Mouse (Mus musculus): ENCODE data around the gene Cbr4. TPM values are rescaled to one million over a fixed set of nuclear protein-coding genes. Genes with fewer than 3 reads are reported as not detected.

Gene Cbr4
- total RNA-seq, 2 experiments from 2014 or later = 31.4 to 54.0 TPM

DNA sequence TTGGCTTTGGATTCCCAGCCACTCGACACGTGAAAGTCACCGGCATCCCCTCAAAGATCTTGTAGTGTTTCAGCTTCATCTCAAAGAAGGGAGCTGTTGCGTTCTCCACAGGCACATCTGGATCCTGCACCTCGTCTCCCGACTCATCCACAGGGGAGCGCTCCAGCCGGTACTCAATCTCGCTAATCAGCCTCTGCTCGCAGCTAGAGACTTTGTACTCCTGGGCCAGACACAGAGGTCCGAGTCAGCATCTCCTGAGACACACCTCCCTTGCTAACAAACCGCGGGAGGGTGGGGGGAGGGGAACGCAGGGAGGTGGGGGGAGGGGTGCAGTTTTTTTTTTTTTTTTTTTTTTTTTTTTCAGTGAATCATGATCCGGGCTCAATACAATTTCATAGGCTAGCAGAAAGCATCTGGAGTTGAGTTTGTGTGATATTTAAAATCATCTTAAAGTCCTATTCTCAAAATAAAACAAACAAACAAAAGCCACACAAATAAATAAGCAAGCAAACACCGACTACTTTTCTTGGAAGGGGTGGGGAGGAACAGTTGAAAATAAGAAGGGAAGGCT, 45.9 kb downstream of the Cbr4 start:
- no peak for ATAC-seq (replicated peaks; ENCODE audit: low FRiP score, low TSS enrichment, poor library complexity, severe bottlenecking)

DNA sequence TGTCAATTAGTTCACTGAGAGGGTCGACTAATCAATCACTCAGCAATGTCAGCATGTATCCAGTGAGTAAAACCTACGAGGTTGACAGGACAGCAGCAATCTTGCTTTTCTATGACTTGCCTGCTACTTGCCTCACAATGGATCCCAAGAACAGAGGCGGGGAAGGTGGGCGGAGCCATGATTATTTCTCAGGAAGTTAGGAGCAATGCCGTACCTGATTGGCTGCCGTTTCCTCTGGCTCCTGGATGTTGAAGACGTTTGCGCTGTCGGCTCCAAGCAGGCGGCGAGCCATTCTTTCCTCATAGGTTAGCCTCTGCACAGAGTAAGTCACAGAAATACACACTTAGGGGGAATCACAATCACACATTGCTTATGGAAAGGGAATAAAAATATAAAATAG, 47.9 kb downstream of the Cbr4 start:
- no peak for ATAC-seq (replicated peaks; ENCODE audit: low FRiP score, low TSS enrichment, poor library complexity, severe bottlenecking)

DNA sequence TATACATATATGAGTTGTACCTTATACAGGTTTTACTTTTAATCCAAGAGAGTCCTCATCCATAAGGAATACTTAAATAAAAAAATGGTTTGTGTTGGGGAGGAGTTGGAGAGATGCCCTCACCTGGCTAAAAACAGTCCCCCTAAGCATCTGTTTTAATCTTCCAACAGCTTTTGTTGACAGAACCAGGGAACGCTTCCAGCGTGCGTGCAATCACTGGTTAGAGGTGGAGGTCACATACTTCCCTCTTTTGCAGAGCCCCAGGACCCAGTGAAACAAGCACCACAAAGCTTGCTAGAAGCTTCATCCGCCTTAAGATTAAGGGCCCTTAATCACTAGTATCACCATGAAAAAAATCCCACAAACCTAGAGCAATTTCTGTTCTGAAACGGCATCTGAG, 49.9 kb downstream of the Cbr4 start:
- ATAC-seq (replicated peaks; ENCODE audit: low FRiP score, low TSS enrichment, poor library complexity, severe bottlenecking) = no peak

DNA sequence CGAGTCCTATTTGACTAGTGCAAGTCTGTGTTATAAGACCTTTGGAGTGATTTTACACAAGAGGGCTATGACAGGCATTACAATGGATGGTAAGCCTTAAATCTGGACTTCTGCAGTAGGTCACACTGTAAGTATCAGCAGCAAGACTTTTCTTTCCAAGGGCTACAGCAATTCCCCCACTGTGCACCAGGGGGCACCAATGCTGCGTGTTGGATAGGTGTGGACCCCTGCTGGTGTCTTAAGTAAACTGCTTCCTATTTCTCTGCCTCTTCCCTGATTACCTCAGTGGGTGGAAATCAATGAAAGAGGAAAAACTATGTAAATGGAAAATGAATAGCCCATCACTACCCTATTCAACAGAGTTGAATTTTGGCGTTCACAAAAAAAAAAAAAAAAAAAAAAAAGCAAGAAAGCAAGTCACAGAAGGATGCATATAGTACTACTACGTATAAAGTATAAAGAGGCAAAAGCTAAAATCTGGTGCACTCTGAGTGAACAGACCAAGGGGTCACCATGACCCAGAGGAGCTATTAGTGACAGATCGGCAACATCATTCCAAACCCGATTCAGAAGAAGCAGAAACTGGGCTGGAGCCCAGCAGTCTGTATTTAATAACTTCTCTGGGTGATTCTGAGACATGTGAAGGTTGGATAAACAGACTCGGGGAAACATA, 52.4 kb downstream of the Cbr4 start:
- ATAC-seq (replicated peaks; ENCODE audit: low FRiP score, low TSS enrichment, poor library complexity, severe bottlenecking) = peak; percentile 100

DNA sequence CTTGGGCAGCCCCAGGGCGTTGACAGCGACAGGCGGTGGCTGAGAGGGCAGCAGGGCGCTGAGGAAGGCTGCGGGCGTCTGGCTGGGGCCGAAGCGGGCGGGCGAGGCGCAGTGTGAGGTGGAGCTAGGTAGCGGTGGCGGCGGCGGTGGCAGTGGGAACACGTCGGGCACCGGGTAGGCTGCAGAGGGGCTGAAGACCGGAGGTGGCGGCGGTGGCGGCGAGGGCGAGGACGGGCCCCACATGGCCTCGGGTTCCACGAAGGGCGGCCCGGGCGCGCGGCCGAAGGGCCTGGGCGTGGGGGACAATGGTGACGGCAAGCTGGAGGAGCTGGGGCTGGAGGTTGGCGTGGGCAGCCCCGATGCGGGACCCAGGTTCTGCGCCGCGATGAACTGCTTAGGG, 62.1 kb downstream of the Cbr4 start:
- ATAC-seq (replicated peaks; ENCODE audit: low FRiP score, low TSS enrichment, poor library complexity, severe bottlenecking) = no peak

DNA sequence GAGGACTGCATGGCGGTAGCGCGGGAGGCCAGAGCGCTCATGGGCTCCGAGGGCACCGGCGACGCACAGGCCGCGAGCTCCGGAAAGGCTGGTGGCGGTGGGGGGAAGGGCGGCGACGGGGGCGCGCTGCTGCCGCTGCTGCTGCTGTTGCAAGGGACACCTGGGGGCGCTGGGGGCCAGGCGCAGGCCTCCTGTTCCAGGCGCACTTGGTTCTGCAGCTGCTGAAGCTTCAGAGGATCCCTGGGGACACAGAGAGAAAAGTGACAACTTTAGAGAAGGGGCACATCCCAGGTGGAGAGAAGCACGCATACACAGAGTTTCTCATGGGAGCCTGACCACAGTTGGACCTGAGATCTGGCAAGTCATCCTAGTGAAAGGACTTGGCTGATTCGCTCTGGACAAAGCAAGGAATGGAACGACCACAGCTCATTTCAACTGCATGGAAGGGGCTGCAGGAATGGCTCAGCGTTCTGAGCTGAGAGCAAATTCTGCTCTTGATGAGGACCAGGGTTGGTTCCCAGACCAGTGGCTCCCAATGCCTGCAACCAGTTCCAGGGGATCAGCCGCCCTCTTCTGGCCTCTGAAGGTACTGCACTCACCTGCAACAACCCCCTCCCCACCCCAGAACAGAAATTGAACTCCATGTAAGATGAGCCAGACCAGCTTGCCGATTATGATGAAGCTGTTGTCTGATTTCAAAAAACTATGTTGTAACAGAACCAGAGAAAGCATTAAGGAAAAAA, 62.6 kb downstream of the Cbr4 start:
- ATAC-seq (replicated peaks; ENCODE audit: low FRiP score, low TSS enrichment, poor library complexity, severe bottlenecking) = no peak

DNA sequence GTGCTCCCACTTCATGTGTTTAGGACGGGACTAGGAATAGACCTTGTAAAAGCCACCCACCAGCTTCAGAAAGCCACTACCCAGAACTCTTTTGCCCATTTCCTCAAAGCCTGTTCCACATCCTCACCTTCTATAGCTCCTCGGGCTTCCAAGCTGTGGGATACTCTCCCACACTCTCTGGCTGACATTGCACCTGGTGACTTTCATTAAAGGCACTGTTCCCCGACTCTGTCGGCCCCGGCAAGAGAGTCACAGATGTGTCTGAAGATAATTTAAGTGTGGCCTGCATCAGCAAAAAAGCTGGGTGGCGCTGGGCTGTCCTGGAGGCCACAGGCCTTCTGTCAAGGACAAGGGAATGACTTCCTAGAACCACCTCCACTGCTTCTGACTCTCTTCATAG, 64.7 kb downstream of the Cbr4 start:
- no peak for ATAC-seq (replicated peaks; ENCODE audit: low FRiP score, low TSS enrichment, poor library complexity, severe bottlenecking)

DNA sequence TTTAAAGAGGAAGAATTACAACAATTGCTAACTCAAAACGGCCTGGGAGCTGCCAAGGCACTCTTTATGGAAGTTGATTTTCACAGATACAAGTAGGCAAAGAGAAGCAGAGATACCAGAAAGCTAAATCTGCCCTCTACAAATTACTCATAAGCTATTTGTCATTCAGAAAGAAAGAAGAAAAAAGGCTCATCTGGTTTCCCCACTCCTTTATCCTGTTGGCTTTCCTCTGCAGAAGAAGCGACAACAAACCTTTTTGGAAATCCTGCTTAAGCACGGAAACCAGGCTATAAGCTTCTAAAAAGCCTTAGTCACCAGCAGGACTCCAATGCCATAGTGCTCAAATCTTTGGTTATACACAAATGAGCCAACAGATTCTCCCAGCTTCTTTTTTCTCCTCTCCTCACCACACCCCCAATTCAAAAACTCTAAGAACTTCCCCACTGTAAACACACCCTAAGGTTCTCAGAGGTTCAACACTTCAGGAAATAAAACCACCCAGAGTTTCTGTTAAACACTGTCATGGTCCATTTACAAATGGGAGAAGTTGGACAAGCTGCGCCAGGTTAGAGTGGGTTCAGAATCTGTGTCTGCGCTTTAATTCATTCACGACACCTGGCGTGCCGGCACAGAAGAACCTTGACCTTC, 65.3 kb downstream of the Cbr4 start:
- no peak for ATAC-seq (replicated peaks; ENCODE audit: low FRiP score, low TSS enrichment, poor library complexity, severe bottlenecking)

DNA sequence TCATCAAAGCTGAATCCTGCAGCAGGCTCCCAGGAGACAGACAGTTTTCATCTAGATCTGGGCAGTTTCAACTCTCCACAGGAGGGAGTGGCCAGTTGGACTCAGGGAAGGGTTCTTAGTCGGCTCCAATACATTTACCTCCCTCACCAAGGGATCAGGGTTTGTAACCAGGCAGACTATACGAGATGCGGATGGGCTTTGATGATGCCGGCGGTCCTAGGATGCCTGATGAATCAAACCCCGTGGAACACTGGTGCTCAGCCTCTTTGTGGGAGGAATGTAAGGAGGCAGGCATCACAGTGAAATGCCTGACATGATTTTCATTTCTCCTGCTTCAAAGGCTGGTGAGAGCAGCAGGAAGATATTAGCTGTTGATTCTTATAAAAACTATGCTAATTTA, 67.8 kb downstream of the Cbr4 start:
- ATAC-seq (replicated peaks; ENCODE audit: low FRiP score, low TSS enrichment, poor library complexity, severe bottlenecking) = no peak

DNA sequence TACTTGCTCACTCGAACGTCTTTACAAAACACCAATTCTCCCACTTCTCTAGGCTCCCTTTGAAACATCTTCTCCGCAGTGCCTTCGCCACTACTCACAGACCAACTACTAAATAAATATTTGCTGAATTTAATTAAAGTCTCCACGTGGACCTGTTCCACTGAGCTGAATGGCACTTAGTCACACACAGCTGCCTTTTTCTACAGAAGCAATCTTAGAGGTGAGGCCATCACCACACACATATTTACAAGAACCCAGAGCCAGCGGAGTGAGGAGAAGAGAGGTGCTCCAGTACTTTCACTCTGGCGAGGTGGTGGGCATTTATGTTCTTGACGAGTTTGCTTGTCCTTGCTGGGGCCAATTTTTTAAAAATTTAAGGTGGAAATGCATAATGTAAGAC, 68.7 kb downstream of the Cbr4 start:
- ATAC-seq (replicated peaks; ENCODE audit: low FRiP score, low TSS enrichment, poor library complexity, severe bottlenecking) = no peak

All from megakaryocyte-erythroid progenitor cell, adult 5-6 weeks (primary cell).